Mouse (Mus musculus) T-helper 17 cell (primary cell): ENCODE data around the gene Cers4.

Experiments used
- in situ Hi-C, 2 experiments: fragments of 300-600 bp; cut with MboI, MseI; formaldehyde crosslinking; loops; 1 replicate in 1 of 2; 2 replicates in 1 of 2; pipeline ENCODE4 v1.15.1; 2025; ENCODE audit warnings: high pct_unique_total_duplicates in 2 of 2

Cers4 gene

GRCm38 (mm10) chr8:4492851-4493685, at the start of gene Cers4:
Cers4 (plus strand) TSS chr8:4493026.
- in situ Hi-C loops = loop anchor here in 1 of 2 experiments (10.0 kb wide), 1 partner anchor 182 kb away; no protein-coding TSS in a partner anchor

DNA sequence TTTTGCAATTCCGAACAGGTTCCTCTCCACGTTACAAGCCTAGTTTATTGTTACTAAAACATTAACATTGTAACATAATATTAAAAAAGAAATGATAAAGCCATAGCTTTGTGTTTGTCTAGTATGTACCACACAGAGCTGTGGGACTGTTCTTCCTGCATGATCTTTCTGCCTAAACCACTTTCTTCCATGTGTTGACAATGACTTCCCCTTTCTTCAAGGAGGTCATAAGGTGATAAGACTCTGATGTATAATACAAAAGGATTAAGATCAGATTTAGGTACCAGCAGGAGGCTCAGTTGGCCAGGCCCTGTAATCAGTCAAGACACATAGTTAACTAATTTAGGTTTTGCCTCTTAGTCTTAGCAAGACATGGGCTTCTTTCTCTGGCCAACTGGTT, 34.7 kb upstream of the Cers4 start:
- in situ Hi-C loops = no loop called here

- in situ Hi-C loops = no loop called here
Observed at GRCm38 (mm10) chr8:4463061-4463460, 29.8 kb upstream of the Cers4 start.

DNA sequence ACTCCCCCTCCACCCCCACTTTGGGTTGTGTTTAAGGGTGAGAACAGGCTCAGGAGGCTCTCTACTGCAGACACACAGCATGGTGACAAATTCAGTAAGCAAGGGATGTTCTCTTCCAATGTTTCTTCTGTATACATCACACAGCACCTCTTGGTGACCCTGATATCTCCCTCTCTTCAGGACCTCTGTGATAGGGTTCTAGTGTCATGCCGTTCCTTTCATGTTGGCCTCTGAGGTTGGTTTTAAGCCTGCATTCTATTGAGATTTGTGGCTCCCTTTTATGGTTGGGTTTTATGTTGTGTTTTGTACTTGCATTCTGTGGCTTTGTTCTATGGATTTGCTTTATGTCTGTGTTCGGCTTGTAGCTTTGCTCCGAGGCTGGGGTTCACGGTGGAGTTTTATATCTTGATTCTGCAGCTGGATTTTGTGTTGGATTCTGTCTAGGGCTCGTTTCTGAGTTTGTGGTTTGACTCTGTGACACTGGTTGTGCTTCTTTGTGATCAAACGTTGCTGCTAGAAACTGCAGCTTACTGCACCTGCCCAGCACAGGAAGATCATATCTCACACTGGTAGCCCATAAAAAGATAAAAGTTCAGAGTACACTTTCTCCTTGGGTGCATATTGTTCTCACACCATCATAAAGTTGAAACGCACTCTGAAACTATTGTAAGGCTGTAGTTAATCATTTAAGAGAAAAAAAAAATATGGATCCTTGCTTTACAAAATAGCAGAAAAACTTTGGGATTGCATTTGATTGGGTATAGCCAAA, 18.2 kb upstream of the Cers4 start:
- in situ Hi-C loops = no loop called here

GRCm38 (mm10) chr8:4481154-4481553, 11.7 kb upstream of the Cers4 start:
- in situ Hi-C loops = no loop called here

DNA sequence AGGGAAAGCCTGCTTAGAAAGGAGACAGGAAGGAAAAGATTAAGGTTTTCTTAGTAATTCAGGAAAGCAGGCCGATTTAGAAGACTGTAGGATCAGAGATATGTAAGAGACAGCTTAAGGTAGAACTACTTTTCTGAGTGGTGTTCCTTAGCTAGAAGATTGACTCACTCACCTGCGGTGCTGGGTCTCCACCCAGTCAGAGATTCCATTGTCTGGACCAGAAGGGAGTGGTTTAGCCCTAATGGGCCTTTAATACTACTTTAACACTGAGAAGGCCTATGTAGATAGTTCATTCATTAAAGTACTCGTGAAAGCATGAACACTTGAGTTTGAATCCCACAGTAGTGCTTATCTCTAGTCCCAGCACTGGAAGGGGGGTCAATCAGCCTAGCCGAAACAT, 11.2 kb upstream of the Cers4 start:
- in situ Hi-C loops = no loop called here

DNA sequence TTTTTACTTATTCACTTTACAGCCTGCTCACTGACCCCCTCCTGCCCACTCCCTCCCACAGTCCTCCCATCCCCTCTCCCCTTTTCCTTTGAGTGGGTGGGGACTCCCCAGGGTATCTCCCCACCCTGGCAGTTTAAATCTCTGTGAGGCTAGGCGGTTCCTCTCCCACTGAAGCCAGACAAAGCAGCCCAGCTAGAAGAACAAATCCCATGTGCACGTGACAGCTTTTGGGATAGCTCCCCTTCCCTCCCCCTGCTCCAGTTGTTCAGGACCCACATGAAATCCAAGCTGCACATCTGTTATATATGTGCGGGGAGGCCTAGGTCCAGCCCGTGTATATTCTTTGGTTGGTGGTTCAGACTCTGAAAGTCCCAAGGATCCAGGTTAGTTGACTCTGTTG, 10.3 kb upstream of the Cers4 start:
- in situ Hi-C loops = no loop called here

DNA sequence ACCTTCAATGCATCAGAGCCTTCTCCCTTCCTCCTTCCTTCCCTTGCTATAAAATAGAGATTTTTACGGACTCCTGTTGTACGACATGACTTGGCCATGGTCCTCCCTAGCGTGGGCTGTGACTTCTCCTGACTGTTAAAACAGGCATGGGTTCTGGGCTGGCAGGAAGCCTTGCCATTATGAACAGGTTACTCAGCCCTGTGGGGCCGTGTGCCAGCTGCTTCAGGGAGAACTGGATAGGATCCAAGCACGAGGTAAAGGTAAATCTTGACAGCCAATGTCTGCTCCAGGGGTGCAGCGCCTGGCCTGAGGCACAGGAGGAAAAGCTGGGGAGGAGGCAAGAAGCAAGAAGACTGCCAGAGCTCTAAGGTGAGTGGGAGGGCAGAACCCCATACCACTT, 9.5 kb upstream of the Cers4 start:
- in situ Hi-C loops = no loop called here

DNA sequence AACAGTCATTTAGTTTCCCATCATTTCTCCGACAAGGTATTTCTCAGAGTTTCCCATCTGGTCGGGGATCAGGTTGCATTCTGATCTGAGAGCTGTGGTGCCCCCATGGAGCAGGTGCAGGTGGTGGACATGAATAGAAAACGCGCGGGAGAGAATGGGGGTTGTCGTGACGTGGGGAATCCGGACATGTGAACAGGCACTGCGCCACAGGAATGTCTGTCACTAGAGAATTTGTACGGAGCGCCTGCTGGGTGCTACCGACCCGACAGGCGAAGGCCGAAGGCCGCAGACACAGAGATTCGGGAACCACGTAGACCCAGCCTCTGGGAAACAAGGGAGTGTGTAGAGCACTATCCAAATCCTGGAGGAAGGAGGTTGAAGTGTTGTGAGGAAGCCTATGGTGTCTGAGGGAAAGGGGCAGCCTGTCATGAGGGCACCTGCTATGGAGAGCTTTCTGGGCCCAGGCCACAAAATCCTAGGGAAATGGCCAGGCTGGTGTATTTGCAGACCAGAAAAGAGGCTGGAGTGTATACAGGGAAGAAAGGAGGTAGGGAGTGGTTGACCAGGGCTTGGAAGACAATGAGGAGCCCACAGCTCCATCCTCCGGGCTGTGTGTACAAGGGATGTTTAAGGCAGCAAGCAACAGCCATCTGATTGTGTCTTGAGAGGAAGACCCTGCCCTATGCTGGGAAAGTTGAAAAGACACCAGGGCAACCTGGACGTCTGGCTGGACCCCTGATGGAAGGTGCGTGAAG, 1.0 kb downstream of the Cers4 start:
- in situ Hi-C loops = loop anchor here in 1 of 2 experiments (10.0 kb wide), 1 partner anchor 181 kb away; no protein-coding TSS in a partner anchor

DNA sequence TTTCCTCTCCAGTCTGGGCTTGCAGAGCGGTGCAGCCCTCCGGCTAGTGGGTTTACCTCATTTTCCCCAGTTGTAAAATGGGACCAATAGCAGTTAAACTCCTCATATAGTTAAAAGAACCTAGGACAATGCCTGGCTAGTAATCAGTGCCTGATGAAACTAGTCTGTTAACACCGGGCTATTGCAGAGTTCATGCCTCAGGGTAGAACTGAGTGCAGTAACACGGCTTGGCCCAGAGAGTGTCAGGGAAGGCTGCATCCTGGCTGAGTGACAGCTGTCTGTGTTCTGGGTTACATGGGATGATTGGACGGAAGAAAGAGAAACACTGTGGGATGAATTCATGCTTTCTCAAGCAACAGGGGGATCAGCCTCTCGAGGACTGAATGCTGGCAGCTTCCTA, 3.1 kb downstream of the Cers4 start:
- in situ Hi-C loops = loop anchor here in 1 of 2 experiments (10.0 kb wide), 1 partner anchor 179 kb away; no protein-coding TSS in a partner anchor

DNA sequence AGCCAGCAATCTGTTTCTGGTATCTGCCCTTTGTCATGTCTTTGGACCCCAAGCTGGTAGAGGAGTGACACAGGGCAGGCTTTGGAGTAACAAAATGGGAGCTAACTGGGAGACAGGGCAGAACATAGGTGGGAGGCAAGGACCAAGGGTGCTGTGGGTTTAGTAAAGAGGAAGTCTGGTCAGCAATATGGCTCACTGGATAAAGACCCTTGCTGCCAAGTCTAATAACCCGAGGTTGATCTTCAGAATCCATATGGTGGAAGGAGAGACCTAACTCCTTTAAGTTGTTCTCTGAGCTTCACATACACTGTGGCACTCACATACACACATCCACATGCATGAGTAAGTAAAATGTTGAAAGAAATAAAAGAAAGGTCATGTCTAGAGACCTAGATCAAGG, 4.8 kb downstream of the Cers4 start:
- in situ Hi-C loops = loop anchor here in 1 of 2 experiments (10.0 kb wide), 1 partner anchor 177 kb away; no protein-coding TSS in a partner anchor

DNA sequence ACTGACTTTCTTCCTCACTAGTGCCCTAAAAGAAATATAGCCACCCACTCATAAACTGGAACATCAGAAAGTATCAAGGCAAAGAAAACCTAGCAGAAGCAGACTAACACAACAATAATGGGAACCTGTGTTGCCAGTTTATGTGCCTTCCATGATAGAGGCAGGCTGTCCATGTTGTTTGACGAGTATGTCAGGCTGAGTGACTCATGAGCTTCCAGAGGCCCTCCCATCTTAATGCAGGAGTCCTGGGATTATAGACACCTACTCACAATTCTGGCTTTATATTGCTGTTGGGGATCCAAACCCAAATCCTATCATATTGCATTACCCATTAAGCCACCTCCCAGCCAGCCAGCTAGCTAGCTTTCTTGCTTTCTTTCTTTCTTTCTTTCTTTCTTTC, 12.5 kb downstream of the Cers4 start:
- in situ Hi-C loops = no loop called here

DNA sequence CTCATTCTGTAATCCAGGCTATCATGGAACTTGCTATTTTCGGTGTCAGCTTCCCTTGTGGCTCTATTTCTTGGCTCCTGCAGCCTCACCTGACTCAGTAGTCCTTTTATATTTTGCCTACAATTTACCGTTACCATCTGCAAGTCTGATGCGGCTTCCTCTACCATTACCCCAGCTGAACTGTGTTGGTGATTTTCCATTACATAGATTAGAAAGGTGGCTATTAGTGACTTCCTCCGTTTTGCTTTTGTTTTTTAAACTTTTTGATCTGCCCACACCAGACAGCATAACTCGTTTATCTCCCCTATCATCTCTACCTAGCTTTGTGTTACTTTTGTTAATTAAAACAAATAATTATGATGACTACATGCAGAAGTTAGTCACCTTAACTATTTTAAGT, 14.7 kb downstream of the Cers4 start:
- in situ Hi-C loops = no loop called here

GRCm38 (mm10) chr8:4510824-4511223, 18.0 kb downstream of the Cers4 start:
- in situ Hi-C loops = loop anchor here in 1 of 2 experiments (5.0 kb wide), 1 partner anchor 374 kb away; no protein-coding TSS in a partner anchor

DNA sequence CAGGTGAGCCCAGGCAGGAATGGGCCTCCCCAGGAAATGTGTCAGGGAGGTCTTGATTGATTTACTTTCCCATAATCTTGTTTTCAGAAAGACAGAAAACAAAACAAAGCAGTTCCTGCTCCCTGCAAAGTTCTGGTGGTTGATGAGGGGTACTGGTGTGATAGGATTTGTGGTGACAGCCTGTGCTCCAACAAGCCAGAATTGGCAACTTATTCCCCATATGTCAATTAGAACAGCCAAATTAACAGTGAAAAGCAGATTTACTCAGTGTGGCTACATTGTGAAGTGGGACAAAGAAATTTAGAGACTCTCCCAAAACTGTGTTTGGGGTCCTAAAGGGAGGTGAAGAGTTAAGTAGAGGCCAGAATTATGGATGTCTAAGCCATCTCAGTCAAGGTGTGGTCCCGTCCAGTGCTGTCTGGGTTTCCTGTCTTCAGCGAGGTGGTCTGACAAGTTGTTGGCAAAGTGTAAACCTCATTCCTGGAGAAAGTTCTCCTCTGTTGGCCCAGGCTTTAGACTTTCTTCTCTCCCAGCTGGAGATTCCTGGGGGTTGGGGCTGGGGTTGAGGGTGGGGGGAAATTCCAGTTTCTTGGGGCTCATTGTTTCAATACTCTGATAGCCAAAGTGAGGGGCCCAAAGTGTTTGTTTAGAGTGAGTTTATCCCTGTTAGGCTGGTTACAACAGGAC, 18.7 kb downstream of the Cers4 start:
- in situ Hi-C loops = loop anchor here in 1 of 2 experiments (5.0 kb wide), 1 partner anchor 374 kb away; no protein-coding TSS in a partner anchor

GRCm38 (mm10) chr8:4512116-4512495, 19.3 kb downstream of the Cers4 start:
- in situ Hi-C loops = loop anchor here in 1 of 2 experiments (5.0 kb wide), 1 partner anchor 375 kb away; no protein-coding TSS in a partner anchor

GRCm38 (mm10) chr8:4516162-4516561, 23.3 kb downstream of the Cers4 start:
- in situ Hi-C loops = no loop called here

DNA sequence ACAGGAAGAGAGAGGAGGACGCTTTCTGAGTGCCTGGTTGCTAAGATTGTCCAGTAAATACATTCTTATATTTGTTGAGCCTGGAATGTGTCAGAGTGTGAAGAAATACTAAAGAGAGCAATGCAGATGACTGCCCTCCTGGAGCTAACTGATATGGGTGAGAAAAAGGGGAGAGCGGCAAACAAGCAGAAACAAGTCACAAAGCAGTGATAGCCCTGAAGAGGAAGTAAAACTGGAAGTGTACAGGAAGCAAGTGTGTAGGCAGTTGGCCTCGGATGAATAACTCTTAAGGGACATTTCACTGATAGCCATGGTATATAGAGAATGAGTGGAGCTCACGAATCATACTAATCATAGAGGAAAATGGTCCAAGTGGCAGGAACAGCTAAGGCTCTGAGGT, 28.6 kb downstream of the Cers4 start:
- in situ Hi-C loops = no loop called here

DNA sequence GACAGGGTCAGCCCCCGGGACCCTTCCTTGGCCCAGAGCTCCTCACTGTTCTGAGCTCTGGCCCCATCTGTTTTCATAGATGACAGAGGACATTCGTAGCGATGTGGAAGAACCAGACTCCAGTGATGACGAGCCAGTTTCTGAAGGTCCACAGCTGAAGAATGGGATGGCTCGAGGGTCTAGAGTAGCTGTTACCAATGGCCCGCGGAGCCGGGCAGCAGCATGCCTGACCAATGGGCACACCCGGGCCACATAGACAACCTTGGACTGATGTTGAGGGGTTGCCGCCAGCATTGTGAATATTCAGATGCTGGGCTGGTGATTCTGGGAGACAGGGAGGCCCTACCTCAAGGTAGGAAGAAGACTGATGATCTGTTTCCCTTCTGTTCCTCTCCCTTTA, 30.7 kb downstream of the Cers4 start:
- in situ Hi-C loops = no loop called here
